Mouse (Mus musculus) kidney, postnatal 0 days (tissue): Measurements from ENCODE around the gene C1qtnf4. TPM values are rescaled to one million over a fixed set of nuclear protein-coding genes. Genes with fewer than 3 reads are reported as not detected.

Experiments
- ATAC-seq: fragments of 200-750 bp; cut with Nextera tagmentation; replicated peaks from 2 replicates; pipeline ENCODE4 v1.8.0; 2017; ENCODE audit warnings: low read depth, moderate number of reproducible peaks, moderate TSS enrichment, moderate library complexity; ENCODE audit not compliant: low FRiP score
- DNase-seq: peaks from one replicate; pipeline ENCODE4 v3.0.0-alpha.2; 2016; ENCODE audit warnings: low spot score
- H3K27ac ChIP-seq: fragments of 300-500 bp; sonication (generic); 2 replicates; pipeline ENCODE4 v1.5.1; 2014; ENCODE audit warnings: mild to moderate bottlenecking
- H3K27me3 ChIP-seq: fragments of 300-500 bp; sonication (generic); 2 replicates; pipeline ENCODE4 v1.6.1; 2014; ENCODE audit warnings: low read length, mixed read lengths; ENCODE audit not compliant: insufficient read depth
- H3K36me3 ChIP-seq: fragments of 300-500 bp; sonication (generic); 2 replicates; pipeline ENCODE4 v1.6.1; 2014; ENCODE audit warnings: low read length, mixed read lengths; ENCODE audit not compliant: insufficient read depth
- H3K4me1 ChIP-seq: fragments of 300-500 bp; sonication (generic); replicated peaks from 2 replicates; pipeline ENCODE4 v1.6.1; 2014; ENCODE audit warnings: antibody characterized with exemption, low read length, mixed read lengths; ENCODE audit not compliant: insufficient read depth
- H3K4me2 ChIP-seq: fragments of 300-500 bp; sonication (generic); 2 replicates; pipeline ENCODE4 v1.6.1; 2014; ENCODE audit warnings: mild to moderate bottlenecking, low read length, moderate library complexity, mixed read lengths
- H3K4me3 ChIP-seq: fragments of 300-500 bp; sonication (generic); replicated peaks from 2 replicates; pipeline ENCODE4 v1.5.1; 2014; ENCODE audit warnings: low read depth, low read length
- H3K9ac ChIP-seq: fragments of 300-500 bp; sonication (generic); 2 replicates; pipeline ENCODE4 v1.6.1; 2014; ENCODE audit warnings: low read depth, low read length
- H3K9me3 ChIP-seq: fragments of 300-500 bp; sonication (generic); replicated peaks from 2 replicates; pipeline ENCODE4 v1.6.1; 2016; ENCODE audit warnings: low read length, inconsistent platforms, mixed read lengths
- CTCF ChIP-seq: IDR thresholded peaks from 2 replicates; pipeline ENCODE4 v1.5.1; 2016; ENCODE audit warnings: antibody characterized with exemption, low read depth, mild to moderate bottlenecking, moderate library complexity
- WGBS: fragments of 180-500 bp; shearing (Covaris S2); extraction: QIAGEN DNeasy Blood & Tissue Kit; methylation state at CpG from one replicate; pipeline ENCODE4 v1.1.7; 2014; 5-methylcytosine and 5-hydroxymethylcytosine counted together
- polyA plus RNA-seq: library from polyadenylated mRNA; unstranded; fragments of >200 nt; fragmentation: Nextera tagmentation; extraction: Ambion mirVana; gene quantifications from 2 replicates; pipeline ENCODE4 v1.2.1, GENCODE M21; 2015

Gene C1qtnf4
- polyA plus RNA-seq = 23.0 and 28.0 TPM in 2 replicates

DNA sequence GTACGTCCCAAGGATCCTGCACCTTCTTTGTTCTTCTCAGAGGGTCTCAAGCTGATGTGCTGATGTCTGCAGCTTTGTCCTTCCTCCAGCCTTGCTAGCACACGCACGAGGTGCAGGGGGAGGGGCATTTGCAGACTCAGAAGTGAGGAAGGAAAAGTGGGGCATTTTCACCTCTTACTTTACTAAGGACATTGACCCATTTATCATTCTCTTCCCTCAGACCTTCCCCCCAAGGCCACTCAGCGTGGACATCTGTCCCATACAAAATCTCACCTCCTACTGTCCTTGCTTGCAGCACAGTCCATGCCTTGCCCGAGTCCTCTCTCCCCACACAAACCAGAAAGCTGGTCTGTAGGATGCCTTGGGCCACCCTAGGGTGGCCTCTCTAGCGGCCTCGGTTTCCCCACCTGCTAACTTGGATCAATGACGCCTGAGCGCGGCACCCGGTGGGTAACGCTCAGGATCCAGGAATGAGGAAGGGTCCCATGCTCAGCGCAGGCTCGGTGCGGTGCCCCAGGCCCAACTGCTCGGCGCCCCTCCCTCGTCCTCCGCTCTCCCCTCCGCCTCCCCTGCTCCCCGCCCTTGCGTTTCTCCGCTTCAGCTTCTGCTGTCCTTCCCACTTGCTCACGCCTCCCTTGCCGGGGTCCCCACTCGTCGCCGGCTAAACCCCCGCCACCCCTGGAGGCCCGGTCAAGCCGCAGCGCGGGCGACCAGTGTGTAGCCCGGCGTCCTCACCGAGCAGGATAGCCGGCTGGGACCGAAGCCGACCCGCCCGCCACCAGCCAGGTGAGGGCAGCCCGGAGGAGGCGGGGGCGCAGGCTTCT, at the start of gene C1qtnf4:
Gene C1qtnf4, plus strand, starts transcription at position 643 of the 824 bp plus-strand sequence.
- H3K9ac ChIP-seq = peak within 1 kb of the TSS; percentile 62
- TF ChIP-seq CTCF = no peak
- 0 out of 2 replicates have a peak, but pooled peaks have one; percentile 26 for ATAC-seq
- peaks cover 15% of the 10 kb centered on the region; the same call in 1 of the 2 replicates for H3K4me1 ChIP-seq
- H3K27ac ChIP-seq = no peak within 1 kb of the TSS
- H3K4me2 ChIP-seq = peak within 1 kb of the TSS; percentile 99
- no peaks in the 10 kb centered on the region for H3K36me3 ChIP-seq
- WGBS = 1% methylated on average over 45 of the region's 45 CpGs
- no peak for DNase-seq
- peaks cover 20% of the 10 kb centered on the region; the same call in 1 of the 2 replicates for H3K27me3 ChIP-seq
- H3K4me3 ChIP-seq = peak within 1 kb of the TSS; percentile 49
- H3K9me3 ChIP-seq = peaks cover 3% of the 10 kb centered on the region; the same call in 1 of the 2 replicates

DNA sequence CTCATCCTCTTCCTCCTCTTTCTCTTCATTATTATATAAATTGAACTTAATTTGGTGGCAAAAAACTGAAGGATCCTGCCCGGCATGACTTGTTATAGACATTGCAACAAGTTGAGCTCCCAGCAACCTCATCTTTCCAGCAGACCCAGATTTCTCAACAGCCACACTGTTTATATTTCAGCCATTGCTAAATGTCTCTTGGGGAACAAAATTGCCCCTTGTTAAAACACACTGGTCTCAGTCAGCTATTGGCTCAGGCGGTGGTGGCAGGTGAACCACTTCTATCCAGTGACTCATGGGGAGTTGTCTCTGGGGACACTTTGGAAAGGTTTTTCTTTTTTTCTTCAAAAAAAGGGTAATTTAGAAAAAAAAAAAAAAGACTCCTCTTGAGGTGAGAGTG, 47.0 kb upstream of the C1qtnf4 start:
- no peaks in the 10 kb centered on the region for H3K36me3 ChIP-seq
- no peaks in the 10 kb centered on the region for H3K9me3 ChIP-seq
- WGBS = 87% methylated on average over 2 of the region's 2 CpGs
- no peak overlapping the region for H3K4me3 ChIP-seq
- H3K27me3 ChIP-seq = no peaks in the 10 kb centered on the region
- no peak overlapping the region for H3K9ac ChIP-seq
- DNase-seq = no peak
- H3K27ac ChIP-seq = no peak overlapping the region
- ATAC-seq = no peak
- H3K4me2 ChIP-seq = no peak overlapping the region
- no peak for TF ChIP-seq CTCF
- no peaks in the 10 kb centered on the region for H3K4me1 ChIP-seq

DNA sequence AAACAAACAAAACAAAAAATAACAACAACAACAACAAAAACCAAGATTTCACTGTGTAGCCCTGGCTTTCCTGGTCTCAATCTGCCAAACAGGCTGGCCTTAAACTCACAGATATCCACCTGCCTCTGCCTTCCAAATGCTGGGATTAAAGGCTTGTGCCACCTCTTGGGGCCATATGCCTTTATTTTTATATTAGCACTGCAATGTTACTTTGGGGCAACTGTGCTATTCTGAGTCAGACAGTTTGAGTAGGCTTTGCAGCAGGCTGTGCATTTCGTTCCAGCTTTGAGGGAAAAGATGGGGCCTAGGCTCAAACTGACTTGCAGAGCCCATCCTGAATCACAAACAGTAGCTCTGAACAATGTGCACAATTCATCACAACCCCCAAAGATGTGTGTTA, 42.0 kb upstream of the C1qtnf4 start:
- Histone ChIP-seq H3K4me2 (no peak overlapping the region), H3K9ac (no peak overlapping the region), H3K27me3 (no peaks in the 10 kb centered on the region), H3K4me3 (no peak overlapping the region), H3K4me1 (no peaks in the 10 kb centered on the region), H3K36me3 (no peaks in the 10 kb centered on the region), H3K27ac (no peak overlapping the region), H3K9me3 (no peaks in the 10 kb centered on the region)
- DNase-seq (no peak), ATAC-seq (no peak)
- no peak for TF ChIP-seq CTCF
- 63% methylated on average over 1 of the region's 1 CpGs for WGBS

DNA sequence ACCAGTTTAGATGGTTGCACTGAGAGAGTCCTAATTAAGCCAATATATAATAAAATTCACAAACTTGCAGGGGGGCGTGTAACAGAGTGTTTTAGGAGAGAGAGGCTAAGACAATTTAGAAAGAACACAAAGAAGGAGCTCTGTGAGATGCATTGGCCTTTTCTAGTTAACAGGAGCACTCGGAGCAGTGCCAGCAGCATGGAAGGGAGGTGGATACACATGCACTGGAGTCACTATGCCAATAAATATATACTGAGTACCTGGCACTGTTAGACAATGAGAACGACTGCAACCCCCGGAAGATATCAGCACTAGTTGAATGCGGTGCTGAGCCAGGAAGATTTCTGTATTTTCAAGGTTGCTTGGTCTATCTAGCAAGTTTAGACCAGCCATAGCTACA, 41.4 kb upstream of the C1qtnf4 start:
- H3K36me3 ChIP-seq = no peaks in the 10 kb centered on the region
- TF ChIP-seq CTCF = no peak
- H3K4me1 ChIP-seq = no peaks in the 10 kb centered on the region
- no peak overlapping the region for H3K4me2 ChIP-seq
- H3K27ac ChIP-seq = no peak overlapping the region
- H3K4me3 ChIP-seq = no peak overlapping the region
- no peaks in the 10 kb centered on the region for H3K9me3 ChIP-seq
- 75% methylated on average over 5 of the region's 5 CpGs for WGBS
- H3K9ac ChIP-seq = no peak overlapping the region
- ATAC-seq (no peak), DNase-seq (no peak)
- H3K27me3 ChIP-seq = no peaks in the 10 kb centered on the region

GRCm38 (mm10) chr2:90845234-90845633, 40.4 kb upstream of the C1qtnf4 start:
- Histone ChIP-seq H3K4me2 (no peak overlapping the region), H3K27ac (no peak overlapping the region), H3K4me3 (no peak overlapping the region), H3K36me3 (0 out of 2 replicates have a peak, but pooled peaks cover 2% of the 10 kb centered on the region), H3K27me3 (no peaks in the 10 kb centered on the region), H3K9me3 (no peaks in the 10 kb centered on the region), H3K4me1 (no peaks in the 10 kb centered on the region), H3K9ac (no peak overlapping the region)
- ATAC-seq = no peak
- no peak for TF ChIP-seq CTCF
- WGBS = 79% methylated on average over 5 of the region's 5 CpGs
- DNase-seq = no peak

DNA sequence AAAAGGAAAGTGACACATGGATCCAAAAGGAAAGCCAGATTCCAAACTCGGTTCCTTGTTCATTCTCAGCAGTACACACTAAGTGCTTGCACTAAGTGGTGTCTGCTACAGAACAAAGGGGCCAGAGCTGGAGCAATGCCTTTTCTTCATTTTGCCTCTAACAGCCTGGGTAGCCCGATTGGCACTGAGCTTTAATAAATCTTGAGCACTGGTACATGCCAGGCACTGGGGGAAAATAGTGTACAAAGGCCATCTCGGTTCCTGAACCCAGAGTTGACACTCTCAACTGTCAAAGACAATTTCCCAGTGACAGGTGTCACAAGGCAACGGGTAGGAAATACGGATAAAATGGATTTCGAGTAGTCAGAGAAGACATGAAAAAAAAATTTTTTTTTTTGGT, 39.5 kb upstream of the C1qtnf4 start:
- no peaks in the 10 kb centered on the region for H3K4me1 ChIP-seq
- H3K9ac ChIP-seq = peak overlapping the region; percentile 38; the same call in 1 of the 2 replicates
- no peaks in the 10 kb centered on the region for H3K9me3 ChIP-seq
- WGBS = 46% methylated on average over 6 of the region's 6 CpGs
- no peaks in the 10 kb centered on the region for H3K27me3 ChIP-seq
- DNase-seq = no peak
- TF ChIP-seq CTCF = no peak
- peak overlapping the region; percentile 83 for H3K27ac ChIP-seq
- H3K36me3 ChIP-seq = 0 out of 2 replicates have a peak, but pooled peaks cover 11% of the 10 kb centered on the region
- no peak for ATAC-seq
- H3K4me2 ChIP-seq = peak overlapping the region; percentile 55
- peak overlapping the region; percentile 95 for H3K4me3 ChIP-seq
